Mouse (Mus musculus) heart, embryonic 13.5 days (tissue): ENCODE data around the gene Spred3. TPM values are rescaled to one million over a fixed set of nuclear protein-coding genes. Genes with fewer than 3 reads are reported as not detected.
"Not testable (repeated sequence)": the region's sequence is repeated elsewhere in the genome, so short reads cannot be mapped to it uniquely, and the experiment has no call there.

Experiments used
- ATAC-seq: fragments of 200-750 bp; cut with Nextera tagmentation; 2 replicates; pipeline ENCODE4 v1.8.0; 2017; ENCODE audit warnings: moderate TSS enrichment; ENCODE audit not compliant: insufficient number of reproducible peaks, low FRiP score, low TSS enrichment; ENCODE audit errors: extremely low read depth
- H3K27ac ChIP-seq: fragments of 300-500 bp; sonication (generic); replicated peaks from 2 replicates; pipeline ENCODE4 v1.5.1; 2015; ENCODE audit warnings: moderate library complexity, mild to moderate bottlenecking, inconsistent platforms
- H3K27me3 ChIP-seq: fragments of 300-500 bp; sonication (generic); replicated peaks from 2 replicates; pipeline ENCODE4 v1.6.1; 2015; ENCODE audit warnings: mild to moderate bottlenecking, inconsistent platforms
- H3K36me3 ChIP-seq: fragments of 300-500 bp; sonication (generic); 2 replicates; pipeline ENCODE4 v1.6.1; 2015; ENCODE audit warnings: mild to moderate bottlenecking, inconsistent platforms
- H3K4me1 ChIP-seq: fragments of 300-500 bp; sonication (generic); 2 replicates; pipeline ENCODE4 v1.6.1; 2015; ENCODE audit warnings: inconsistent platforms
- H3K4me2 ChIP-seq: fragments of 300-500 bp; sonication (generic); 2 replicates; pipeline ENCODE4 v1.6.1; 2015; ENCODE audit warnings: inconsistent platforms, mild to moderate bottlenecking, moderate library complexity
- H3K4me3 ChIP-seq: fragments of 300-500 bp; sonication (generic); 2 replicates; pipeline ENCODE4 v1.5.1; 2015; ENCODE audit warnings: moderate library complexity, mild to moderate bottlenecking, inconsistent platforms
- H3K9ac ChIP-seq: fragments of 300-500 bp; sonication (generic); 2 replicates; pipeline ENCODE4 v1.6.1; 2015; ENCODE audit warnings: inconsistent platforms, mild to moderate bottlenecking, moderate library complexity
- H3K9me3 ChIP-seq: fragments of 300-500 bp; sonication (generic); 2 replicates; pipeline ENCODE4 v1.6.1; 2016; ENCODE audit warnings: inconsistent platforms
- WGBS: fragments of 180-500 bp; shearing (Covaris S2); methylation state at CpG from one replicate; pipeline ENCODE4 v1.1.7; 2015; ENCODE audit warnings: mixed read lengths; 5-methylcytosine and 5-hydroxymethylcytosine counted together
- polyA plus RNA-seq: library from polyadenylated mRNA; unstranded; fragments of >200 nt; fragmentation: Nextera tagmentation; extraction: Ambion mirVana; gene quantifications from 2 replicates; pipeline ENCODE4 v1.2.1, GENCODE M21; 2015

Spred3 gene
- 1.3 and 1.5 TPM in 2 replicates for polyA plus RNA-seq

DNA sequence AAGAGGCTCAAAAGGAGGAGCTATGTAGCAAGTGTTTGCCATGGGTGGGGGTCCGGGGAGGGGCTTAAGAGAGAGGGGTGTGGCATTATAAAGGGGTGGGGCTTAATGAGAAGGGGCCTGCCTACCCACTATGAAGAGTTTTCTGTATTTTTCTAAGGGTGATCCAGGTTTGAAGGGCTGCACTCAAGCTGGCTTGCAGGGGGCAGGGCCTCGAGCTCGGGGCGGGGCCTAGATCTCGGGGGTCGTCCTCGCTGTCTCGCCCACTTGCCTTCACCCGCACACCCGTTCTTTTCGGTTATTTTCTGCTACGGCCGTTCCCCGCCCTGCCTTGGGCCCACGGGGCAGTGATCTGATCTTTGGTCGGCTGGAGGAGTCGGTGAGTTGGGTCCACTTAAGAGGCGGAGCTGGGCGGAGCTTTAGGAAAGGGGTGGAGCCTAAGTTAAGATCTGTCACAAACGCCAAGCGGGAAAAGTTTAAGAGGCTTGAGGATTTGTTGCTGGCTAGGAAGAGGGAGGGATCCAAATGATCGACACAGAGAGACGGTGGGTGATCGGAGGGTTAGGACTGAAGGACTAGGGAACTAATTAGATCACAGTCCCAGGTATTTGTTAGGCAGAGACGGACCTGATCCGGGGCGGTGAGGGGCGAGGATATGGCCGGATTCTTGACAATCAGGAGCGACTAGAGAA lies at the start of gene Spred3, which contains the start of gene Ggn:
Gene Spred3 (minus strand): TSS at position 346 of the 689 bp plus-strand sequence.
Gene Ggn (plus strand): TSS at position 145 of the 689 bp plus-strand sequence.
- WGBS: under 1% methylated on average over 30 of the region's 30 CpGs
- ATAC-seq: peak; percentile 12; the same call in 1 of the 2 replicates
- peaks cover 45% of the 10 kb centered on the region for H3K4me1 ChIP-seq

DNA sequence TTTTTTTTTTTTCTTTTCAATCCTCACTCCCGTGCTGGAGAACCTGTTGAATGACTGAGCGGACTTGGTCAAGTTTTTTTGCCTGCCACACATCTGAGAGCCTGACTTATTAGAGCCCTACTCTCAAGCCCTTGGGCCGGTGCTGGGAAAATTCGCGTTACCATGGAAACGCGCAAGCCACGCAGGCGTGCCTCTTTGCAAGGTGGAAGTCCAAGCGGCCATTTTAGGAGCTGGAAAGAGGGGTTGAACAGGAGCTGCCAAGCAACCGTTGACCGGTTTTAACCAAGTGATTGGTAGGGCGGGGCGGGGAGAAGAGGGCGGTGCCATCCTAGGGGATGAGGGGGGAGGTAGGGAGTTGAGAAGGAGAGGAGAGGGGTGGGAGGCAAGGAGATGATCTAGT lies 44.6 kb upstream of the Spred3 start:
- no peak overlapping the region for H3K4me3 ChIP-seq
- peaks cover 16% of the 10 kb centered on the region for H3K27me3 ChIP-seq
- ATAC-seq: no peak
- H3K36me3 ChIP-seq: peaks cover 26% of the 10 kb centered on the region
- no peak overlapping the region for H3K27ac ChIP-seq
- H3K9ac ChIP-seq: no peak overlapping the region
- 44% methylated on average over 15 of the region's 15 CpGs for WGBS
- peaks cover 19% of the 10 kb centered on the region for H3K9me3 ChIP-seq
- H3K4me2 ChIP-seq: no peak overlapping the region
- peaks cover 8% of the 10 kb centered on the region; the same call in 1 of the 2 replicates for H3K4me1 ChIP-seq

More for the DNA sequence above, at the start of gene Spred3, which contains the start of gene Ggn:
- H3K27me3 ChIP-seq: peaks cover 82% of the 10 kb centered on the region
- peaks cover 27% of the 10 kb centered on the region for H3K36me3 ChIP-seq
- H3K27ac ChIP-seq: peak within 1 kb of the TSS; percentile 72
- peak within 1 kb of the TSS; percentile 78 for H3K9ac ChIP-seq
- H3K4me2 ChIP-seq: peak within 1 kb of the TSS; percentile 74
- H3K9me3 ChIP-seq: no peaks in the 10 kb centered on the region
- peak within 1 kb of the TSS; percentile 62 for H3K4me3 ChIP-seq

DNA sequence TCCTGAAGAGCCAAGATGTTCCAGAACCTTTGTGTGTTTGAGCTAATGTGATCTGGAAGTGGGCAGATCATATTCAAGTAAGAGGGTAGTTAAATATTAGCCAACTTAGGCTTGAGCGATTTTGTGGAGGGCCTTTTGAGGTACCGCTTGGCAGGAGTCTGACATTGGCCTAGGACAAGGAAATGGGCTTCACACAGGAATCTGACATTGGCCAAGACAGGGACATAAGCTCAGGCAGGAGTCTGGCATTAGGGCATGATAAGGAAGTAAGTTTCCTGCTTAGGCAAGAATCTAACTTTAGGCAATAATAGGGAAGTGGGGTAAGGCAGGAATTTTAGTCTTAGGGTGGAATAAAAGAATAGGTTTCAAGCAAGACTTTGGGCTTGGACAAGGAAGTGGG lies 44.0 kb upstream of the Spred3 start:
- WGBS: 62% methylated on average over 2 of the region's 2 CpGs
- no peak overlapping the region for H3K9ac ChIP-seq
- H3K27me3 ChIP-seq: peaks cover 16% of the 10 kb centered on the region
- H3K4me1 ChIP-seq: peaks cover 8% of the 10 kb centered on the region; the same call in 1 of the 2 replicates
- H3K4me2 ChIP-seq: no peak overlapping the region
- H3K9me3 ChIP-seq: peaks cover 14% of the 10 kb centered on the region
- H3K27ac ChIP-seq: no peak overlapping the region
- H3K4me3 ChIP-seq: no peak overlapping the region
- ATAC-seq: no peak
- H3K36me3 ChIP-seq: peaks cover 20% of the 10 kb centered on the region

DNA sequence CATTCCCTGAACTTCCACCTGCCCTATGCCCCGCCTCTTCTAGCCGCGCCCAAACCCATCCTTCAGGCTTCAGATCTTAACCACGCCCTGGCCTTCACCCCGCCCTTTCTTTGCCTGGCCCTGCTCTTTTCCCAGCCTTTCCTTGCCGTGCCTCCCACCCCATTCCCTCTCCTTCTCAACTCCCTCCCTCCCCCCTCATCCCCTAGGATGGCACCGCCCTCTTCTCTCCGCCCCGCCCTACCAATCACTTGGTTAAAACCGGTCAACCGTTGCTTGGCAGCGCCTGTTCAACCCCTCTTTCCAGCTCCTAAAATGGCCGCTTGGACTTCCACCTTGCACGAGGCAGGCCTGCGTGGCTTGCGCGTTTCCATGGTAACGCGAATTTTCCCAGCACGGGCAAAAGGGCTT lies 43.5 kb upstream of the Spred3 start, which contains the start of gene Catsperg1:
Gene Catsperg1 (minus strand): TSS at position 361 of the 408 bp plus-strand sequence.
- WGBS: 5% methylated on average over 20 of the region's 20 CpGs
- ATAC-seq: peak; percentile 34; the same call in 1 of the 2 replicates
- H3K4me2 ChIP-seq: peak within 1 kb of the TSS; percentile 69

GRCm38 (mm10) chr7:29212775-29213560 lies 42.8 kb upstream of the Spred3 start:
- H3K4me2 ChIP-seq: peak overlapping the region; percentile 69
- not testable (repeated sequence) for H3K9ac ChIP-seq
- WGBS: 14% methylated on average over 40 of the region's 40 CpGs

More for the DNA sequence above, 43.5 kb upstream of the Spred3 start, which contains the start of gene Catsperg1:
- Histone ChIP-seq H3K4me1 (peaks cover 8% of the 10 kb centered on the region; the same call in 1 of the 2 replicates), H3K27ac (no peak within 1 kb of the TSS), H3K9me3 (peaks cover 13% of the 10 kb centered on the region; the same call in 1 of the 2 replicates), H3K4me3 (peak within 1 kb of the TSS; percentile 58), H3K9ac (no peak within 1 kb of the TSS), H3K36me3 (peaks cover 15% of the 10 kb centered on the region), H3K27me3 (peaks cover 16% of the 10 kb centered on the region)

GRCm38 (mm10) chr7:29212199-29212765 lies 42.1 kb upstream of the Spred3 start:
- Histone ChIP-seq H3K4me1 (peaks cover 8% of the 10 kb centered on the region; the same call in 1 of the 2 replicates), H3K36me3 (peaks cover 6% of the 10 kb centered on the region; the same call in 1 of the 2 replicates), H3K9me3 (peaks cover 13% of the 10 kb centered on the region; the same call in 1 of the 2 replicates), H3K27ac (no peak overlapping the region), H3K4me2 (peak overlapping the region; percentile 69), H3K4me3 (peak overlapping the region; percentile 58), H3K27me3 (peaks cover 16% of the 10 kb centered on the region), H3K9ac (no peak overlapping the region)
- no peak for ATAC-seq
- 10% methylated on average over 26 of the region's 26 CpGs for WGBS

More at GRCm38 (mm10) chr7:29212775-29213560, 42.8 kb upstream of the Spred3 start:
- peaks cover 13% of the 10 kb centered on the region; the same call in 1 of the 2 replicates for H3K9me3 ChIP-seq
- peaks cover 11% of the 10 kb centered on the region; the same call in 1 of the 2 replicates for H3K36me3 ChIP-seq
- peak overlapping the region; percentile 58 for H3K4me3 ChIP-seq
- H3K27me3 ChIP-seq: peaks cover 16% of the 10 kb centered on the region
- not testable (repeated sequence) for ATAC-seq, H3K27ac ChIP-seq, H3K4me1 ChIP-seq

DNA sequence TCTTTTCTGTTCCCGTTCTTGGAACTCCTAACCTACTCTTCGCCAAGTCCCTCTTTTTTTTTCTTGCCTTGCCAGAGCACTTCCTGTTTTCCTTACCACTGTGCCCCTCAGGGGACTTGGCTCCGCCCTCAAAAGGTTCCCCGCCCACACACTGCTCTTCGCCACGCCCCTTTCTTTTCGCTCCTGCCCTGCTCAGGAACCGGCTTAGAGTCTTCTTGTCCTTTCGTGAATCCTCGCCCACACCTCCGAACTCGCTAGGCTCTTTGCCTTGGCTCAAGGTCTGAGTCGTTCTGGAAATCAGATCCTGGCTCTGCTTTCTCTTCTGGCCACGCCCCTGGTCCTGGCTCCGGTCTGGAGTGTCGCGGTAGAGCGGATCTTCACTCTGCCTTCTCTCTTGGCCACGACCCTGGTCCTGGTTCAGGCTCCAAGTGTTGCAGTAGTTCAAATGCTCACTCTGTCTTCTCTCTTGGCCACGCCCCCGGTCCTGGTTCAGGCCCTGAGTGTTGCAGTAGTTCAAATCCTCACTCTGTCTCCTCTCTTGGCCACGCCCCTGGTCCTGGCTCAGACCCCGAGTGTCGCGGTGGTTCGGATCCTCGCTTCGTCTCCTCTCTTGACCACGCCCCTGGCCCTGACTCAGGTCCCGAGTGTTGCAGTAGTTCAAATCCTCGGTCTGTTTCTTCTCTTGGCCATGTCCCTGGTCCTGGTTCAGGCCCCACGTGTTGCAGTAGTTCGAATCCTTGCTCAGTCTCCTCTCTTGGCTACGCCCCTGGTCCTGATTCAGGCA lies 41.4 kb upstream of the Spred3 start:
- 3% methylated on average over 34 of the region's 34 CpGs for WGBS
- peak; percentile 32 for ATAC-seq

GRCm38 (mm10) chr7:29211013-29211412 lies 40.8 kb upstream of the Spred3 start:
- not testable (repeated sequence) for H3K4me1 ChIP-seq
- 22% methylated on average over 14 of the region's 15 CpGs for WGBS

More for the DNA sequence above, 41.4 kb upstream of the Spred3 start:
- Histone ChIP-seq H3K36me3 (peaks cover under 1% of the 10 kb centered on the region; the same call in 1 of the 2 replicates), H3K4me2 (peak overlapping the region; percentile 69), H3K4me1 (peaks cover 8% of the 10 kb centered on the region; the same call in 1 of the 2 replicates), H3K9ac (peak overlapping the region; percentile 71), H3K9me3 (peaks cover 9% of the 10 kb centered on the region; the same call in 1 of the 2 replicates), H3K27me3 (peaks cover 16% of the 10 kb centered on the region), H3K4me3 (peak overlapping the region; percentile 58), H3K27ac (peak overlapping the region; percentile 71)

GRCm38 (mm10) chr7:29202577-29202976 lies 32.4 kb upstream of the Spred3 start:
- Histone ChIP-seq H3K4me3 (no peak overlapping the region), H3K9ac (no peak overlapping the region), H3K36me3 (no peaks in the 10 kb centered on the region), H3K9me3 (no peaks in the 10 kb centered on the region), H3K4me1 (no peaks in the 10 kb centered on the region), H3K4me2 (no peak overlapping the region), H3K27ac (no peak overlapping the region), H3K27me3 (no peaks in the 10 kb centered on the region; the same call in 1 of the 2 replicates)
- ATAC-seq: no peak
- WGBS: 68% methylated on average over 6 of the region's 6 CpGs

More at GRCm38 (mm10) chr7:29211013-29211412, 40.8 kb upstream of the Spred3 start:
- peak overlapping the region; percentile 71 for H3K27ac ChIP-seq
- not testable (repeated sequence) for H3K9me3 ChIP-seq, H3K36me3 ChIP-seq
- peak overlapping the region; percentile 69 for H3K4me2 ChIP-seq
- peak overlapping the region; percentile 58 for H3K4me3 ChIP-seq
- peaks cover 16% of the 10 kb centered on the region for H3K27me3 ChIP-seq
- peak overlapping the region; percentile 71 for H3K9ac ChIP-seq
- ATAC-seq: peak; percentile 51; the same call in 1 of the 2 replicates

GRCm38 (mm10) chr7:29194230-29194629 lies 24.0 kb upstream of the Spred3 start:
- not testable (repeated sequence) for H3K27me3 ChIP-seq, H3K9ac ChIP-seq, H3K4me3 ChIP-seq, ATAC-seq, H3K27ac ChIP-seq, H3K4me1 ChIP-seq, H3K9me3 ChIP-seq, H3K36me3 ChIP-seq, H3K4me2 ChIP-seq
- 88% methylated on average over 1 of the region's 1 CpGs for WGBS
